Mouse (Mus musculus) limb, embryonic 13.5 days (tissue): ENCODE results near the gene Akirin1. TPM values are rescaled to one million over a fixed set of nuclear protein-coding genes. Genes with fewer than 3 reads are reported as not detected.

ENCODE experiments used
- ATAC-seq: fragments of 200-750 bp; cut with Nextera tagmentation; 2 replicates; pipeline ENCODE4 v1.8.0; 2017; ENCODE audit warnings: low read depth, moderate number of reproducible peaks, moderate TSS enrichment; ENCODE audit not compliant: low FRiP score
- H3K27ac ChIP-seq: fragments of 300-500 bp; sonication (generic); 2 replicates; pipeline ENCODE4 v1.5.1; 2015; ENCODE audit warnings: inconsistent platforms, mild to moderate bottlenecking, moderate library complexity
- H3K27me3 ChIP-seq: fragments of 300-500 bp; sonication (generic); 2 replicates; pipeline ENCODE4 v1.6.1; 2015; ENCODE audit warnings: mild to moderate bottlenecking, inconsistent platforms
- H3K36me3 ChIP-seq: fragments of 300-500 bp; sonication (generic); 2 replicates; pipeline ENCODE4 v1.6.1; 2015; ENCODE audit warnings: inconsistent platforms, mild to moderate bottlenecking, moderate library complexity
- H3K4me1 ChIP-seq: fragments of 300-500 bp; sonication (generic); 2 replicates; pipeline ENCODE4 v1.6.1; 2015; ENCODE audit warnings: inconsistent platforms
- H3K4me2 ChIP-seq: fragments of 300-500 bp; sonication (generic); replicated peaks from 2 replicates; pipeline ENCODE4 v1.6.1; 2015; ENCODE audit warnings: inconsistent platforms, mild to moderate bottlenecking, moderate library complexity
- H3K4me3 ChIP-seq: fragments of 300-500 bp; sonication (generic); 2 replicates; pipeline ENCODE4 v1.5.1; 2015; ENCODE audit warnings: moderate library complexity, mild to moderate bottlenecking, inconsistent platforms
- H3K9ac ChIP-seq: fragments of 300-500 bp; sonication (generic); 2 replicates; pipeline ENCODE4 v1.6.1; 2015; ENCODE audit warnings: mild to moderate bottlenecking, inconsistent platforms
- H3K9me3 ChIP-seq: fragments of 300-500 bp; sonication (generic); 2 replicates; pipeline ENCODE4 v1.6.1; 2016; ENCODE audit warnings: inconsistent platforms
- WGBS: fragments of 180-500 bp; shearing (Covaris S2); methylation state at CpG from one replicate; pipeline ENCODE4 v1.1.7; 2015; 5-methylcytosine and 5-hydroxymethylcytosine counted together
- polyA plus RNA-seq: library from polyadenylated mRNA; unstranded; fragments of >200 nt; fragmentation: Nextera tagmentation; extraction: Ambion mirVana; gene quantifications from 2 replicates; pipeline ENCODE4 v1.2.1, GENCODE M21; 2015

Akirin1 gene
- 51.8 and 53.7 TPM in 2 replicates for polyA plus RNA-seq

- ATAC-seq: peak; percentile 98
- Histone ChIP-seq H3K4me2 (peak within 1 kb of the TSS; percentile 83), H3K27ac (peak within 1 kb of the TSS; percentile 76), H3K36me3 (no peaks in the 10 kb centered on the region), H3K27me3 (no peaks in the 10 kb centered on the region), H3K9me3 (no peaks in the 10 kb centered on the region), H3K4me3 (peak within 1 kb of the TSS; percentile 95), H3K9ac (peak within 1 kb of the TSS; percentile 85), H3K4me1 (peaks cover 15% of the 10 kb centered on the region)
- WGBS: under 1% methylated on average over 46 of the region's 46 CpGs
Observed at GRCm38 (mm10) chr4:123750152-123750651, at the start of gene Akirin1. Gene Akirin1, minus strand, starts transcription at chr4:123750345.

- H3K4me3 ChIP-seq: no peak overlapping the region
- H3K4me1 ChIP-seq: peaks cover 4% of the 10 kb centered on the region; the same call in 1 of the 2 replicates
- no peak overlapping the region for H3K9ac ChIP-seq
- peak; percentile 73 for ATAC-seq
- H3K27me3 ChIP-seq: no peaks in the 10 kb centered on the region
- WGBS: 33% methylated on average over 7 of the region's 7 CpGs
- no peaks in the 10 kb centered on the region for H3K36me3 ChIP-seq
- H3K27ac ChIP-seq: no peak overlapping the region
- no peak overlapping the region for H3K4me2 ChIP-seq
- no peaks in the 10 kb centered on the region for H3K9me3 ChIP-seq
Observed at GRCm38 (mm10) chr4:123797856-123798255, 47.7 kb upstream of the Akirin1 start.

- no peaks in the 10 kb centered on the region for H3K9me3 ChIP-seq
- no peak overlapping the region for H3K9ac ChIP-seq
- H3K27ac ChIP-seq: no peak overlapping the region
- H3K27me3 ChIP-seq: no peaks in the 10 kb centered on the region
- no peak overlapping the region for H3K4me2 ChIP-seq
- 57% methylated on average over 3 of the region's 3 CpGs for WGBS
- H3K4me3 ChIP-seq: no peak overlapping the region
- no peak; the same call in 1 of the 2 replicates for ATAC-seq
- H3K4me1 ChIP-seq: peaks cover 4% of the 10 kb centered on the region; the same call in 1 of the 2 replicates
- H3K36me3 ChIP-seq: no peaks in the 10 kb centered on the region
Observed at GRCm38 (mm10) chr4:123797403-123797802, 47.3 kb upstream of the Akirin1 start.

DNA sequence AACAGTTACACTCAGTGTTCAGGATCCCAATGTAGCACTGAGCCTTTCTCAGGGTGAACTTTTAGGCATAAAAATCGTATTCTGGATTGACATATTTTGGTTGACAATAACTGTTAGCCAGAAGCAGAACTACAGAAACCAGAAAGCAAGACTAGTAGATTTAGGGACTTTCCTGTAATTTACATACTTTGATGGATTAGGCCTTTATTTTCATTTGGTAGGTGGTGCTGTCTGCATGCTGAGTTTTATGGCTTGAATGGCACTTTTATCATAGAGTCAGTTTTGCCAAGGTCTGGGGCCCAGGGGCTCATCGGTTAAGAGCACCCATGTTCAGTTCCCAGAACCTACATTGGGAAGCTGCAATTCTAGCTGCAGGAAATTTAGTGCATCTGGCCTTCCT, 44.9 kb upstream of the Akirin1 start:
- no peaks in the 10 kb centered on the region for H3K27me3 ChIP-seq
- H3K9ac ChIP-seq: no peak overlapping the region
- H3K36me3 ChIP-seq: no peaks in the 10 kb centered on the region
- no peaks in the 10 kb centered on the region for H3K9me3 ChIP-seq
- H3K4me2 ChIP-seq: no peak overlapping the region
- no peak for ATAC-seq
- no peak overlapping the region for H3K27ac ChIP-seq
- WGBS: 59% methylated on average over 2 of the region's 2 CpGs
- H3K4me1 ChIP-seq: peaks cover 4% of the 10 kb centered on the region; the same call in 1 of the 2 replicates
- H3K4me3 ChIP-seq: no peak overlapping the region

DNA sequence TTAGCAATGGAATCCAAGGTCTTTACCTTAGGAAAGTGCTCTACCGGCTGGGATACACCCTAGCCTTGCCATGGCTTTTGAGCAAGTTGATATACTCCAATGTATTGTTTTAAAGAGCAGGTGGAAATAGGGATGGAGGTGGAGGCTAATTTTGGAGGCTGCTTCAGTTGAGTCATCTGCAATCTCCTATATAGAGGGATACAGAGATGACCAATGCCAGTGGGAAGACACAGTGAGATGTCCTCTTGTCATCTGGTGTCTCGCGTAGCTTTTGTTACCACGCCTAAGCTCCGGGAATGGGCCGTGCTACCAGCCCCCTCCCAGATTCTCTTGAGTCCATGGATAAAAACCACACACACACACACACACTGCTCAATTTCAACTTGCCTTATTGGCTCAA, 43.0 kb upstream of the Akirin1 start:
- Histone ChIP-seq H3K27ac (no peak overlapping the region), H3K4me2 (no peak overlapping the region), H3K9me3 (no peaks in the 10 kb centered on the region), H3K36me3 (no peaks in the 10 kb centered on the region), H3K9ac (no peak overlapping the region), H3K27me3 (no peaks in the 10 kb centered on the region), H3K4me1 (peaks cover 9% of the 10 kb centered on the region), H3K4me3 (no peak overlapping the region)
- ATAC-seq: no peak
- 95% methylated on average over 6 of the region's 6 CpGs for WGBS

GRCm38 (mm10) chr4:123792666-123793065, 42.5 kb upstream of the Akirin1 start:
- H3K4me1 ChIP-seq: peaks cover 11% of the 10 kb centered on the region
- 78% methylated on average over 2 of the region's 2 CpGs for WGBS
- H3K4me3 ChIP-seq: no peak overlapping the region
- H3K9me3 ChIP-seq: no peaks in the 10 kb centered on the region
- H3K36me3 ChIP-seq: no peaks in the 10 kb centered on the region
- no peak overlapping the region for H3K4me2 ChIP-seq
- H3K27me3 ChIP-seq: no peaks in the 10 kb centered on the region
- no peak overlapping the region for H3K9ac ChIP-seq
- no peak for ATAC-seq
- no peak overlapping the region for H3K27ac ChIP-seq

- H3K9ac ChIP-seq: peak within 1 kb of the TSS; percentile 25; the same call in 1 of the 2 replicates
- H3K27ac ChIP-seq: no peak within 1 kb of the TSS
Observed at GRCm38 (mm10) chr4:123787191-123787985, 37.2 kb upstream of the Akirin1 start, which contains the start of gene Rhbdl2. Gene Rhbdl2, plus strand, starts transcription at chr4:123787874.

DNA sequence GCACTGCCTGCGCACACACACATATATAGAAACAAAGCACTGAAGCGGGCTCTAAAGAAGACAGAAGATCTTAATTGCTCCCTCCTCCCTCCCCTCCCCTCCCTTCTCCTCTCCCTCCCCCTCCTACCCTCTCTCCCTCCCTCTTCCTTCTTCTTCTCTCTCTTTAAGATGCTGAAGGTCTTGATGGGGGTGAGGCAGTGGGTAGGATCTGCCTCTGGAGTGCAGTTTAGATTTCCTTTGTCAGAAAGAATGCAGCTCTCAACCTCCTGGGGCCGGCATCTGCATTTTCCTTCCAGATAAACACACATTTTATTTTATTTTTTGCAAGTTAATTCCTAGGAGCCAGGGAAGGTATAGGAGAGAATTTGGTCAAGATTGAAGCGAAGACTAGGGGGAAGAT, 18.1 kb upstream of the Akirin1 start:
- Histone ChIP-seq H3K27ac (no peak overlapping the region), H3K36me3 (no peaks in the 10 kb centered on the region), H3K9ac (no peak overlapping the region), H3K27me3 (no peaks in the 10 kb centered on the region), H3K4me3 (no peak overlapping the region), H3K4me2 (no peak overlapping the region), H3K4me1 (no peaks in the 10 kb centered on the region), H3K9me3 (no peaks in the 10 kb centered on the region)
- 81% methylated on average over 4 of the region's 4 CpGs for WGBS
- ATAC-seq: no peak

More at GRCm38 (mm10) chr4:123787191-123787985, 37.2 kb upstream of the Akirin1 start, which contains the start of gene Rhbdl2:
- Histone ChIP-seq H3K4me3 (0 out of 2 replicates have a peak within 1 kb of the TSS, but pooled peaks have one; percentile 12), H3K4me2 (peak within 1 kb of the TSS; percentile 45), H3K4me1 (peaks cover 13% of the 10 kb centered on the region), H3K9me3 (no peaks in the 10 kb centered on the region), H3K36me3 (no peaks in the 10 kb centered on the region), H3K27me3 (no peaks in the 10 kb centered on the region)
- WGBS: 25% methylated on average over 12 of the region's 12 CpGs
- ATAC-seq: peak; percentile 66; the same call in 1 of the 2 replicates

GRCm38 (mm10) chr4:123767807-123768206, 17.7 kb upstream of the Akirin1 start:
- no peaks in the 10 kb centered on the region for H3K27me3 ChIP-seq
- no peak overlapping the region for H3K4me3 ChIP-seq
- no peak for ATAC-seq
- no peak overlapping the region for H3K4me2 ChIP-seq
- no peaks in the 10 kb centered on the region for H3K36me3 ChIP-seq
- no peak overlapping the region for H3K9ac ChIP-seq
- H3K9me3 ChIP-seq: no peaks in the 10 kb centered on the region
- no peaks in the 10 kb centered on the region for H3K4me1 ChIP-seq
- 62% methylated on average over 3 of the region's 3 CpGs for WGBS
- H3K27ac ChIP-seq: no peak overlapping the region

DNA sequence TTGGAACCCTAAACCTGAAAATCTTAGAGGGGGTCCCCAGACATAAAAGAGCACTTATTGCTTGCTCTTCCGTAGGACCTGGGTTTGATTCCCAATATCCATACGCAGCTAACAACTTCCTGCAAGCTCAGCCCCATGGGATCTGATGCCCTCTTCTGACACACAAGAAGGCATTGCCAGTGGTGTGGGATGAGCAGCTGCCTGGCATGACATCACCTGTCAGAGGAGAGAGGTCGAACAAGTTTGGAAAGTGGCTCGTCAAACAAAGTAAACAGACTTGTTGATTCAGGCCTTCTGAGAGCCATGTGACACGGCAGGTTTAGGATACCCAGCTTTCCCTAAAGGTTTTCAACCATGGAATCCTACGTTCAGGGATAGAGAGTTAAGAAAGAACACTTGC, 14.9 kb upstream of the Akirin1 start:
- no peak overlapping the region for H3K4me3 ChIP-seq
- no peaks in the 10 kb centered on the region for H3K4me1 ChIP-seq
- H3K27ac ChIP-seq: no peak overlapping the region
- H3K27me3 ChIP-seq: no peaks in the 10 kb centered on the region
- WGBS: 76% methylated on average over 6 of the region's 6 CpGs
- no peak overlapping the region for H3K9ac ChIP-seq
- no peak for ATAC-seq
- H3K36me3 ChIP-seq: no peaks in the 10 kb centered on the region
- no peak overlapping the region for H3K4me2 ChIP-seq
- no peaks in the 10 kb centered on the region for H3K9me3 ChIP-seq

DNA sequence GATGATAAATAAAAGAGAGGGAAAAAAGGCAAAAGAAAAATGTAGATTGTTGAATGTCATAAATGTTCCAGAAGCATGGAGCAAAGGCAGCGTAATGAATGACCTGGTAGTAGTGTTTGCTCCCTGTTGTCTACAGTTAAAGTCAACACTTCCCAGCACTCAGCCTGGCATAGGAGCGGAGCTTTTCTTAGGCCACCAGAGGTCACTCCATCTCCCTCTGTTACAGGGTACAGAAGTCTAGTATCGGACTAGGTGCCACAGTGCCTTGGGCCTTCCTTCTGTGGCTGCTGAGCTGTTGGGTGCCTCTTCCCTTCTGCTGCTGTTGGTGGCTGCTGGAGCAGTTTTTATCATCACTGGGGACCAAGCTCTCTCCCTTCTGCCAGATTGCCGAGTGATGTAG, 8.2 kb upstream of the Akirin1 start:
- 55% methylated on average over 4 of the region's 4 CpGs for WGBS
- no peak for ATAC-seq
- Histone ChIP-seq H3K4me1 (no peaks in the 10 kb centered on the region), H3K27me3 (no peaks in the 10 kb centered on the region), H3K9ac (no peak overlapping the region), H3K27ac (no peak overlapping the region), H3K36me3 (no peaks in the 10 kb centered on the region), H3K4me2 (no peak overlapping the region), H3K9me3 (no peaks in the 10 kb centered on the region), H3K4me3 (no peak overlapping the region)

DNA sequence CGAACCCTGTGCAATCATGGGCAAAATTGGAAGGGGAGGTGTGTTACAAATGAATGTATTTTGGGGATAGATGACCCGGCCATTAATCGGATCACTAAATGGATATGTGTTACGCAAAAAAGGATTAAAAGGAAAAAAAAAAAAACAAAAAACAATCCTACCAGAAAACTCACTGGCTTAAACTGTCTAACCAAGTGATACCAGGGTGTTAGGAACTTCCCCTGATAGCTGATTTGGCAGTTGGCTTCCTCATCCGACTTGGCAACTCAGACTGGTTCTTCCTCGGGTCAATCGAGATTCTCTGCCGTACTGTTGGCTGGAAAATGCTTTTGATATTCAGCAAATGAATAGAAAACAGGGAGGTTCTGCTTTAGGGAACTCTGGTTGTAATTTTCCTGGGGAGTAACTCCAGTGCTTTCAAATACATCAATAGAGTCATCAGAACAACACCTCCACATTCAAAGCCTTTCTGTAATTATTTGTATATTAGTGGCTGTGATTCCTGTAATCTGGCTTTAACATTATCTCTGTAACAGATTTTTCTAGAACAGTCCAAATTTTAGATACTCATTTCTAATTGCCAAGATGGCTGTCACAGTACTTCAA, 665 bp upstream of the Akirin1 start:
- H3K9me3 ChIP-seq: no peaks in the 10 kb centered on the region
- H3K27ac ChIP-seq: no peak overlapping the region
- peak overlapping the region; percentile 95 for H3K4me3 ChIP-seq
- H3K4me1 ChIP-seq: peaks cover 15% of the 10 kb centered on the region
- peak overlapping the region; percentile 51 for H3K9ac ChIP-seq
- WGBS: 1% methylated on average over 8 of the region's 8 CpGs
- no peaks in the 10 kb centered on the region for H3K27me3 ChIP-seq
- H3K4me2 ChIP-seq: peak overlapping the region; percentile 83
- no peaks in the 10 kb centered on the region for H3K36me3 ChIP-seq
- ATAC-seq: no peak
